Mouse (Mus musculus) left cerebral cortex, adult 2 months (tissue): ENCODE data around the gene Zcwpw1. TPM values are rescaled to one million over a fixed set of nuclear protein-coding genes. Genes with fewer than 3 reads are reported as not detected.
"Not testable (repeated sequence)": the region's sequence is repeated elsewhere in the genome, so short reads cannot be mapped to it uniquely, and the experiment has no call there.

Experiments
- DNase-seq, 2 experiments: peaks; one replicate each; pipeline ENCODE4 v3.0.0; 2021 to 2022; ENCODE audit warnings: low spot score in 2 of 2, mixed read lengths in 1 of 2; ENCODE audit errors: extremely low spot score in 1 of 2
- H3K27ac ChIP-seq: fragments of 200-600 bp; 2 replicates; pipeline ENCODE4 v1.8.1; 2022
- H3K4me3 ChIP-seq: fragments of 200-600 bp; 2 replicates; pipeline ENCODE4 v1.8.1; 2022
- CTCF ChIP-seq: fragments of 200-600 bp; IDR thresholded peaks from 2 replicates; pipeline ENCODE4 v1.8.1; 2022; ENCODE audit warnings: antibody characterized with exemption, mild to moderate bottlenecking, moderate library complexity
- intact Hi-C: fragments of 180-260 bp; cut with DNase I; formaldehyde crosslinking; loops from one replicate; pipeline ENCODE4 v1.15.1; 2025
- total RNA-seq, 2 experiments: library from RNA; stranded (reverse); gene quantifications; 2 replicates each; pipeline ENCODE4 v1.2.3; 2021

Zcwpw1 gene
- total RNA-seq, 2 experiments from 2014 or later: 5.7 to 8.2 TPM

GRCm38 (mm10) chr5:137825971-137826370 is 38.4 kb downstream of the Zcwpw1 start:
- no peak for TF ChIP-seq CTCF
- Histone ChIP-seq H3K27ac (no peak overlapping the region), H3K4me3 (no peak overlapping the region)
- DNase-seq: no peak
- intact Hi-C loops: no loop called here

- DNase-seq: no peak
- intact Hi-C loops: no loop called here
- Histone ChIP-seq H3K4me3 (no peak overlapping the region), H3K27ac (no peak overlapping the region)
- no peak for TF ChIP-seq CTCF
These were observed 38.8 kb downstream of the Zcwpw1 start for GRCm38 (mm10) chr5:137826421-137826820.

DNA sequence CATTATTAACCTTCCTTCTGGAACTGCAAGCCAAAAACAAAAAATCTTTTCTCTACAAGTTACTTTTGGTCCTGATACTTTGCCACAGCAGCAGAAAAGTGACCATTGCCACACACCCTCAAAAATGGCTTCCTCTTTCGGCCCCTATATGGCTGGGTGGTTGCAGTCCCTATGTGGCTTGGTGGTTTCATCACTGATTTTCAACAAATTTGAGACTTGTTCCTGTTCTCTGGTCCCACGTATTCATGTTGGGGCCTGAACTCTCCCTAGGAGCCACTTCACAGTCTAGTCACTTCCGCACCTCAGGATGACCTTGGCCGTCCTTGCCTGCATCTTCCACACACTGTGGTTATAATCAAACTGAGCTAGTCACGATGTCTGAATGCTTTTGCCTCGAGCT is 41.1 kb downstream of the Zcwpw1 start:
- DNase-seq: no peak
- H3K27ac ChIP-seq: no peak overlapping the region
- H3K4me3 ChIP-seq: no peak overlapping the region
- intact Hi-C loops: no loop called here
- no peak for TF ChIP-seq CTCF

- intact Hi-C loops: no loop called here
- Histone ChIP-seq H3K4me3 (no peak overlapping the region), H3K27ac (no peak overlapping the region)
These were observed 42.6 kb downstream of the Zcwpw1 start for GRCm38 (mm10) chr5:137830238-137830637.

DNA sequence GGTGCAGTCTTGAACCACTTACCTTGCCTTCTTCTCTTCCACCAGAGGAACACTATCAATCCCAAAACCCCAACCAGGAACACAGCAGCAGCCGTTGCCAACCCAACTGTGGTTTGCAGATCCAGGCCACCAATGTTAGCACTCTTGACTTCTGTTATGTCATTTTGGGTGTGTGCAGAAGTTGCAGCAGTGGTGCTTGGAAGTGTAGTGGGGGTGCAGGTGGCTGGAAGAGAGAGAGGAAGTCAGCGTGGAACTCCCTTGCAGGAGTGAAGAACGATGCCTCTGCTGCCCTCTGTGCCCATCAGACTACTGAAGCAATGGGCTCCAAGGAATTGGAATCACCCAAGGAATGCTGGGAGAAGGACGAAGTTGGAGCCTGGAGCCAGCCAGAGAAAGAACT is 43.5 kb downstream of the Zcwpw1 start:
- TF ChIP-seq CTCF: no peak
- no peak for DNase-seq
- Histone ChIP-seq H3K27ac (no peak overlapping the region), H3K4me3 (no peak overlapping the region)
- intact Hi-C loops: no loop called here

More at GRCm38 (mm10) chr5:137830238-137830637, 42.6 kb downstream of the Zcwpw1 start:
- TF ChIP-seq CTCF: no peak
- DNase-seq: no peak

DNA sequence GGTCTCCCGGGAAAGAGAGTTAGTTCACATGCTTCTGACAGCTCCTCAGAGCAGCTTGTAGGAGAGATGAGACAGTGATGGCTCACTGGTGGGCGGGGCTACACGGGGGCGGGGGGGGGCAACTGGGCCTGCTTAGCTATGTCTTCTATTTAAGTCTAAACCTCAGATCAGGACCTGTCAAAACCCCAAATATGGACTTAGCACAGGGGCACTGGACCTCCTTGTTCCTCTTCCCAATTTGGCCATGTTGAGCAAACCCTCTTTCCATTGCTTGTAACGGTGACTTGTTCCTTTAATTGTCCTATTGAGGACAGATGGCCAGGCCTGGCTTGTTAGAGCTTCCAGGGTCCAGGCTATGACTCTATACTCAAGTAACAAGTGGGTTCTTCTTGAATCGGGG is 43.9 kb downstream of the Zcwpw1 start:
- no peak overlapping the region for H3K4me3 ChIP-seq
- intact Hi-C loops: no loop called here
- DNase-seq: no peak
- TF ChIP-seq CTCF: no peak
- H3K27ac ChIP-seq: no peak overlapping the region

DNA sequence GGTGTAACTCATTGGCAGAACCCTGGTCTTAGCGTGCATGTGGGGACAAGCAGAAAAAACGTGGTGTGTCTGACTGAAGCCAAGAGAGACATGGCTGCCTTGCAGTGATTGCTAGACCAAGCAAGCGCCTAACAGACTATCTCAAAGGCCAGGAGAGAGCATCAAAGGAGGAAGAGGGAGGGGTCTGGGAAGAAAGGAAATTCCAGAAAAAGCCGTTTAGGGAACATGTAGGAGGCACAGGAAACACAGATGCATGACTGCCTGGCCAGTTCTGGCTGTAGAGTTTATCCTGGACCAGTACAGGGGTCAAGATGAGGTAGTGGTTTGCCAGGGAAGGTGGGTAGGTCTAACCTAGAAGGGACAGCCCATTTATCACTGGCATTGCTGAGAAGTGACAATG is 45.9 kb downstream of the Zcwpw1 start:
- no peak for DNase-seq
- no peak for TF ChIP-seq CTCF
- intact Hi-C loops: no loop called here
- no peak overlapping the region for H3K27ac ChIP-seq
- H3K4me3 ChIP-seq: no peak overlapping the region

DNA sequence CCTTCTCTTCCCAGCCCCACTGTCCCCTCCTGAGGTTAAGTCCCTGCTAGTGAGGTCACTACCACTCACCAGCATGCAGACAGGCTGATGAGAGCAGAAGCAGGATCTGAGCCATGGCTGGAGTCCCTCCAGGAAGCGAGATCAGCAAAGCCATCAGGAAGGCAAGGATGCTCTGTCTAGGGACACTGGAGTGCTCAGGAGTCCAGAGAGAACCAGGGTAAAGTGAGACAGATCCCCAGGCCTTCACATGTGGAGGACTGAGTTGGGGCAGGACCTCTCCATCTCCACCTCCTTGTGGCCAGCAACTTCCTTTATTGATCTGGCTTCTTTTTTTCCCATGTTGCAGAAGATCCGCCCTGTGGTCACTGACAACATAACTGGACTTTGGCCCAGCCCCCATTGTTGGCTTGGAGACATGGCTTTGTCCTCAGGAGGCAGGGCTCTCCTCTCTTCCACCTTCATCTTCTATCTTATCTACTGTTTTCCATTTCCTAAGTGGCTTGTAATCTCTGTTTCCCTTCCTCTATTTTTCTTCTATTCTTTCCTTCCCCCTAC is 48.4 kb downstream of the Zcwpw1 start, which contains the start of gene Pilra:
Gene Pilra, minus strand, starts transcription at position 316 of the 555 bp plus-strand sequence.
- DNase-seq, intact Hi-C loops, H3K27ac ChIP-seq, H3K4me3 ChIP-seq: not testable (repeated sequence)

- intact Hi-C loops: no loop called here
- DNase-seq: no peak
- no peak for TF ChIP-seq CTCF
- no peak overlapping the region for H3K4me3 ChIP-seq
- no peak overlapping the region for H3K27ac ChIP-seq
These were observed 49.0 kb downstream of the Zcwpw1 start for GRCm38 (mm10) chr5:137836611-137837010.

DNA sequence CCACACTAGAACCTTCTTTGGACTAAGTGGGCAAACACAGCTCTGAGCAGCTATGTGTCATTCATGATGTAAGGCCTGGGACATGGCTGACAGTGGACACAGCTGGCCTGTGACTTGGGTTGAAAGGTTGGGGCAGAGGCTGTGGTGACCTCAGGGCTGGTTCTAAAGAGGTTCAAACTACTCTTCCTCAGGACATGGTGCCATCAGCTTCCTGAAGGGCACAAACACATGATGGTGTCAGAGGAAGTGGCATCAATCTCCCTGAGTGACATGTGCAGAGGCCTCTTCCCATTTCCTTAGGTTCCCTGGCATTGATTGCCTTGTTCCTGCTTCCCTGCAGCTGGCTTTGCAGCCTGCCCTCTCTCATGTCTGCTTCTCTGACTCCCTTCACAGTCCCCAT is 49.5 kb downstream of the Zcwpw1 start:
- H3K27ac ChIP-seq, intact Hi-C loops, H3K4me3 ChIP-seq: not testable (repeated sequence)

DNA sequence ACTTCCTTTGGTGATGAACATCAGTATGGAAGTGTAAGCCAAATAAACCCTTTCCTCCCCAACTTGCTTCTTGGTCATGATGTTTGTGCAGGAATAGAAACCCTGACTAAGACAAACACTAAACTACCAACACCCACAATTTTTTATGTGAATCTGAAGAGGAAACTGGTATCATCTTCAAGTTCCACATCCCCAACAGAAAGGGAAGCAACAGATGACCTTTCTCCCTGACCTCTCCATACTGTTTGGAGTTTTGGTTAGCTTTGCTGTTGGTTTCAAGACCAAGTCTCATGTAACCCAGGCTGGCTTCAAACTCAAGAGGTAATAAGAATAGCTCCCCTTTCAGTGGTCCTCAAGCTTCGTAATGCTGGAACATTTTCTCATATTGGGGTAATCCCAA is 62.7 kb downstream of the Zcwpw1 start:
- H3K27ac ChIP-seq, intact Hi-C loops, H3K4me3 ChIP-seq, DNase-seq: not testable (repeated sequence)

More for the DNA sequence above, 49.5 kb downstream of the Zcwpw1 start:
- not testable (repeated sequence) for DNase-seq

DNA sequence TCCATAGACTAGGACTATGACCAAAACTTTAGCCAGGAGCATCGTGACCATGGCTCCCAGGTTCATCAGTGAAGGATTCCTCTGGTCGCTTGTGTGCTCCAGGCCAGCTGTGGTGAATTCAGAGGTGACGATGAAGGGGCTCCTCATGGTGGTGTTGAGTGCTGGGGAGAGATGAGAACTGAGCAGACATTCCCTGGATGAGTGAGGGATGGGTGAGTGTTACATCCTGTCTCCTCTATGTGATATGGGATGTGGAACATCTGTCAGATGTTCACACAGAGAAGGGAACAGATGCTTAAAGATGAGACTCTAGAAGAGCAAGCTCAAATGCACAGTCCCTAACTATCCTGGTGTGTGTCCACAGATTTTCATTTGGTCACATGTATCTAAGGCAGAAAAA is 67.3 kb downstream of the Zcwpw1 start:
- H3K4me3 ChIP-seq, DNase-seq, H3K27ac ChIP-seq: not testable (repeated sequence)
- intact Hi-C loops: loop anchor here (1.0 kb wide), 1 partner anchor 13 kb away; no protein-coding TSS in a partner anchor

DNA sequence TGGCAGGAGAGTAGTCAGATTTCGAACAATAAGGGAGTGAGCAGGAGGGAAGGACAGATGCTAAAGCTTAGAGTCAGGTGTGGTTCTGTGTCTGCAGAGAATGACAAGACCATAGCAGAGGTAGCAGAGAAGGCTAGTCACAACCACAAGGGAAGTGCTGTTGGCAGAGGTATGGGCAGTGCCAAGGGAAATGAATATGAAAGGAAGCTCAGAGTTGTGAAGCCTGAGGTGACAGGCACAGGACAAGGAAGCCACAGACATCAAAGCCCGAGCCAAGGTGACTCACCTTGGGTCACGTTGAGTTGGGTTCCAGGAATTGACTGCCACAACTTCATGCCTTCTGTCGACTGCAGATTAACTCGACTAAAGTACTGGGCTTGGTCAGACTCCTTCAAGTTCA is 69.3 kb downstream of the Zcwpw1 start:
- H3K27ac ChIP-seq, intact Hi-C loops, DNase-seq, H3K4me3 ChIP-seq: not testable (repeated sequence)

- DNase-seq, H3K27ac ChIP-seq, intact Hi-C loops, H3K4me3 ChIP-seq: not testable (repeated sequence)
These were observed 70.5 kb downstream of the Zcwpw1 start, which contains the start of gene Pilrb1 for GRCm38 (mm10) chr5:137857960-137858710. TSS of gene Pilrb1 (minus strand) at chr5:137858106.

- intact Hi-C loops, H3K27ac ChIP-seq, DNase-seq, H3K4me3 ChIP-seq: not testable (repeated sequence)
These were observed 76.4 kb downstream of the Zcwpw1 start for GRCm38 (mm10) chr5:137864008-137864407.

GRCm38 (mm10) chr5:137868600-137868999 is 81.0 kb downstream of the Zcwpw1 start:
- H3K27ac ChIP-seq, DNase-seq, H3K4me3 ChIP-seq: not testable (repeated sequence)
- intact Hi-C loops: loop anchor here (1.0 kb wide), 1 partner anchor 14 kb away; no protein-coding TSS in a partner anchor
